Mouse (Mus musculus): ENCODE measurements around the gene Aste1.
A peak's percentile ranks its signal among the peaks of the same experiment; 100 is the strongest.

Aste1 gene

DNA sequence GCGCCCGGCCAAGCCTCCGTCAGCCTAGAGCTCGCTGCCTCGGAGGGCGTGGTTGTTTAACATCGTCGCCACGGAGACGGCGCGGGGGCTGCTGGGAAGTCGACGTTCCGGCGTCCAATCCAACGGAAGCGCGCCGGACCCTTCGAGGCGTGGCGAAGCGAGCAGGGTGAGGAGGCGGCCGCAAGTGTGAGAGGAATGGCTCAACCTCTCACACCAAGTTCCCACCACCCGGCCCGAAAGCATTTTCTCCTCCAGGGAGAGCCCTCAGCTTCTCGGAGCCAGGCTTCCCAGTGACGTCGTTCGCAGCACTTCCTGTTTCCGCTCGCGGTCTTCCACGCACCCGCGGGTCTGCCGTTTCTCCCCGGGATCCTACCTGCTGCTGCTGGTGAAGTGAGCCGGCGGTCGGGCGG, at the start of gene Aste1, which contains the start of gene Nek11:
Gene Aste1 (plus strand): TSS at position 175 of the 410 bp plus-strand sequence.
Gene Nek11 (minus strand): TSS at position 307 of the 410 bp plus-strand sequence.
- DNase-seq (ENCODE audit: low spot score) = peak; percentile 88

DNA sequence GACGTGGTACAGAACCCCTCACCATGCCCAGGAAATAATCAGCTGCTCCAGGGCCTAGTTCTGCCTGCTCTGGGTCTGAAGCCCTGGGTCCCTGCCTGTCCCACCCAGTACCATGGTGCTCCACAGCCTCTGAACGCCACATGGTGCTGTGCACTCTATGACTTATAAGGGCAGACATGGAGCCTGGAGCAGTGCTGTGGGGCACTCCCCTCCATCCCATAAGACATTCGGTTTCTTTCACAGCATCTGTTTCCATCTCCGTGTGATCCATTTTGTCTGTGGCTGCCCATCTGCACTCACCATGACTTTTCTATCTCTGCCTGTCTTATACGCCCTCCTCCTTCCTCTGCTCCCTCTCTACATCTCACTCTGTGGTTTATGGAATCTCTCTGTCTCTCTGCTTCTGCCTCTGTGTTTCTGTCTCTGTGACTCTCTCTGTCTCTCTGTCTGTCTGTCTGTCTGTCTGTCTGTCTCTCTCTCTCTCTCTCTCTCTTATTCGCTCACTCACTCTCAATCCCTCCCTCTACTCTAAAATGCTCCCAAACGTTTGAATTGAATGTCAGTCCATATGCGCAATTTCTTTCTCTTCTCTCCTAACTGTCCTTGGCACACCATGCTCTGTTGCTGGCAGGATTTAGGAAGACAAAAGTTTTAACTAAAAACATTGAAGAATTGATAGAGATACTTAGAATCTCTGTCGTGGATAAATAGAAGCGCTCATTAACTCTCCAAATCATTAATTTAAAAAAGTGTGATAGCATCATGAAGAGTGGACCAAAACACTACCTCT, 46.8 kb upstream of the Aste1 start:
- DNase-seq (ENCODE audit: low spot score) = no peak

DNA sequence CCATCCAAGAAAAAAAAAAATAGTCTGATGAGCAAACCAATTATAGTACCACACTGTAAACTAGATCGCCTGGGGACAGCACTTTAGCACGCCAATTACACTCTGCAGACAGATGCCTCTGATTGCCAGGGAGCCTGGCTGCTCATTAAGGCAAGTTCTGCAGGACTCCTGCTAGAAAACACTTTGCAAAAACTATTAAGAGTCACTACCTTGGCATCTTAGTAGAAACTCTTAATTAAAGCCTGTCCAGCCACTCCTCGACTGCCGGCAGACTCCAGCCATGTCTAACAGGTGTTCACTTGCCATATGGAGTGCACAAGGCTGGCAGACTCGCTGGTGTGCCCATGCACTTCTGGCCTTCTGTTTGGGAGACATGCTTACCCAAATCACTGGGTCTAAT, 46.2 kb upstream of the Aste1 start:
- no peak for DNase-seq (ENCODE audit: low spot score)

DNA sequence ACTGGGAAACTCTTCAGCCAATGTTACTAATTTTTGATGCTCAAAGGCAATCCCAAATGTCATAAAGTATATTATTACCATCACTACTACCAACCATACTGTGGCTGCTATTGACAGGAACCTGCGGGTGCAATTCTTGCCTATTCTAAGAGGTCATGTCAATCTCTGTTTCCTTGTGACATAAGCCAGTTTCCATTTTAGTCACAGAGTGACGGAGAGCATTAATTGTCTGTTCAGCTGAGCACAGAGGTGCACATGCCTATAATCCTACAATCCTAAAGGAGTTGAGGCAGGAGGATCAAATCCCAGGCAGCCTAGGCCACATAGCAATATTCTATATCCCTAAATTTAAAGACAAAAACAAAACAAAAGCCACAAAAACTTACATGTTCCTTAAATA, 33.0 kb upstream of the Aste1 start:
- no peak for DNase-seq (ENCODE audit: low spot score)

DNA sequence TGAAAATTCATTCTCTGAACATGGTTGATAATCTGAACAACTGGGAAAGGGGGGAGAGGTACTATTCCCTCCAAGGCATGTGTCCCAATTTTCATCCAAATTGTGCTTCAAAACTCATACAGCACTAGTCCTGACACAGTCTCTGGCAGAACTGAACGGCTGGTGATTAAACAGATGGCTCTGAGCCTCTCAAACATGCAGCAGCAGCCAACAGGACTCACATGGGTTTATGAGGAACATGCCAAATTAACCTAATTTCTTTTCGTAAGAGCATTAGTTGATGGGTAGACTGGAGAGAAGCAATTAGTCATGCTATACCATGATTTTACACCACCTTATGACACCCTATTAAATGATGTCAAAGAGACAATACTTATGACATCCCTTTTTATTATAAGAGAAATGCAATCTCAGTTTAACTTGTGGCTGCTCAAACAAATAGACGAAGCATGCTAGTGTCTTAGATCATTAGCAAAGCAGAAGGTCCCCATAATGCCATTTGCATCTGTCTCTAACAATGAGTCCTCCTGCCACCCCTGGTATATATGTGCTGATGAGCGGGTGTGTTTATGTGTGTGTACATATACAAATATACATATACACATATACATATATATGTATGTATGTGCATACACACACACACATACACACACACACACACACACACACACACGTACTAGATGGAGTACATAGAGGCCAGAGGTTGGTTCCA, 31.5 kb upstream of the Aste1 start:
- no peak for DNase-seq (ENCODE audit: low spot score)

DNA sequence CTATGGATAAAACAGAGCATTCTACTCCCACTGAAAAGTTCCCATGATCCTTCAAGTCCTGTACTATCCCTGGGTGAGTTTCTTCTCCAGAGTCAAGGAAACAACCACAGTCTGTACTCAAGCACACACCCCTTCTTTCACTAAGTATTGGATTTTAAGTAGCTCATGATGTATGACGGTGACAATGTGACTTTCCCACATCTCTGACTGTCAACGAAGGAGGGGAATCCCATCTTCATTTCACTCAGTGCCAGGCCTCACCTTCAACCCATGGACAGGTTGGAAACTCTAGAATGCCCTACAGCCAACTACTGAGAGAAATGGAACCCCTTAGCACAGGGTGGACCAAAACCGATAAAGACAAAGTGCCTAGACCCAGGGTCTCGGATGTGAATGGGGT, 29.0 kb upstream of the Aste1 start:
- no peak for DNase-seq (ENCODE audit: low spot score)

DNA sequence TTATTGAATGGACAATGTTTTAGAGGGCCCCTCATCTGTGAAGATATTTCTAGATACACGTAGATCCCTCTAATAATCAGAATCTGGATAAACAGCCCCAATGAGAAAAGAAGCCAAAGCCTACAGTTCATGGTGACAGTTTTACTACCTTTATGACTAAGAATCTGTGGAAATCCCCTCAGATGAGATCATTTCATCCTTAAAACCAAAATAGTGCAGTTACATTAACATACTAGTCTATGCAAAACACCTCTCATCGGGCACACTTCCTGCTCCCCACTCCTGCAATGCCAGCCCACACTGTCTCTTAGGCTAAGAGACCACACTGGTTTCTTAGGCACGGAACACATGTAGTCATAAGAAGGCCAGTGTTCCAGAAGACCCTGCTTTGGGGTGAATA, 26.6 kb upstream of the Aste1 start:
- no peak for DNase-seq (ENCODE audit: low spot score)

DNA sequence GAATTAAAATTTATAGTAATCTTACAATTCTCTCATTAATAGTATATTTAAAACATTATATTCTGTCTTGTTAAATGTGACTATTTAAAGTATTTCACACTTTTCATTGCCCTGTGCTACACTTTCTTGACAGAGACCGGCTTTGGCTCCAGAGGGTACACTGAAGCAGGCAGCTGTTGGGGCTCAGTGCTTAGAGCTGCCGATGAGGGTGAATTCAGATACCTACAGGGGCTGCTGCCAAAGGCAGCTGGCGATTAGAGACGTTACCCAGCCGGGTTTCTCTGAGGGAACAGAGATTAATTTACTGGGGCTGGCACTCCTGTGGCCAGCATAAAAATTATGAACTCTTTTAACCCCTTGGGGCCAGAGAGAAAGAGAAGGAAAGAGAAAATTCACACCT, 20.8 kb upstream of the Aste1 start:
- no peak for DNase-seq (ENCODE audit: low spot score)

DNA sequence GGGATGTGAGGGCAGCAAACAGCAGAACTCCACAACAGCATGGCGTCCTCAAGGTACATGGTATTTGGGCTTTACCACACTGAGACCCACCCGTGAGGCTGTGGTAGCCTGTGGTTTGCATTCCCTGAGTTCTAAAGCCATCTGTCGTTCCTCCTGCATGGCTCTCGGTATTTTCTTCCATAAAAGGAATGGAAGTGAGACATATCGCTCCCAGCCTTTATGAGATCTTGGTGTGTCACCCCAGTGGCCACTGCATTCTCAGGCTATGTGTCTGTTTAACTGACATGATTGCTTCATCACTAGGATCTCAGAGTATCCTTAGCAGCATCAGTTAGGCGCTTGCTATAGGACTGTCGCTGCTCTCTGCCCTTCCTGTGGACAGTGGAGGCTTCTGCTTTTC, 18.8 kb upstream of the Aste1 start:
- no peak for DNase-seq (ENCODE audit: low spot score)

DNA sequence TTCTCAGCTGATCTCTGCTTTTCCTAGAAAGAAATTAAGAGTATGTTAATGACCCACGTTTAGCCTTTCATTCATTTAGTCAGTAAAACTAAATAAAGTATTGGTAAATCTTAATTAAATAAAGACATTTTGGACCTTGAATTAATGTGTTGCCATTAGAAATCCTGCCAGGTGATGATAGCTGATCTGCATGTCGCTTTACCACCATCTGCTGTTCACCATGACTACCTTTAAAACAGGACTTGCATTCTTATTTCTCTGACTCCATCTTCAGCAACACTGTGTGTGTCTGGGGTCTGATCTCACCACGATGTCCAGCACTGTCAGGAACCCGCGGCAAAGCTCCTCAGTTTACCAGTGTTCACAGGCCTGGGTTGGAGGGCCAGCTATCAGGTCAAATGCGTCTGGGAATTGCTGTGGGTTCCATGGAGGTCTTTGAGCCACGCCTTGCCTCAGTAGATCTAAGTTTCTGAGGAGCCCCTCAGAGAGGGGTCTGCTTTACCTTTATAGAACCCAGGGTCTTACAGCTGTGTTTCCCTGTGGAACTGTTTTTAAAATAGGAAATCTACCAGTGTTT, 18.1 kb upstream of the Aste1 start:
- no peak for DNase-seq (ENCODE audit: low spot score)

DNA sequence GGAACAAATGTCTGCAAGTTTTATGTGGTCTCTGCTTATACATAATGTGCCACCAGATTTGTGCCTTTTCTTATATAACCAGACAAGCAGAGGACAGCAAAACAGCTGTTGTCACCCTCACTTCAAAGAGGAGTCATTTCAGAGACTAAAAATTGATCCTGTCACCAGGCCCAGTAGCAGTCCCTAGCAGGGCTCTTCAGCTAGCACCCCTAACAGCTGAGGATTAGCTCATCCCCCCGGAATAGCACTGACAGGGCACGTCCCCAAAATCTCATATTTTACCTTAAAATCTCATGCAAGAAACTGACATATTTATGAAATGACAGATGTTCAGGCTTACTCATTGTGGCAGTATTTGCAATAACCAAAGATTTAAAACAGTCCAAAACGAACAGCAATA, 17.6 kb upstream of the Aste1 start:
- no peak for DNase-seq (ENCODE audit: low spot score)

DNA sequence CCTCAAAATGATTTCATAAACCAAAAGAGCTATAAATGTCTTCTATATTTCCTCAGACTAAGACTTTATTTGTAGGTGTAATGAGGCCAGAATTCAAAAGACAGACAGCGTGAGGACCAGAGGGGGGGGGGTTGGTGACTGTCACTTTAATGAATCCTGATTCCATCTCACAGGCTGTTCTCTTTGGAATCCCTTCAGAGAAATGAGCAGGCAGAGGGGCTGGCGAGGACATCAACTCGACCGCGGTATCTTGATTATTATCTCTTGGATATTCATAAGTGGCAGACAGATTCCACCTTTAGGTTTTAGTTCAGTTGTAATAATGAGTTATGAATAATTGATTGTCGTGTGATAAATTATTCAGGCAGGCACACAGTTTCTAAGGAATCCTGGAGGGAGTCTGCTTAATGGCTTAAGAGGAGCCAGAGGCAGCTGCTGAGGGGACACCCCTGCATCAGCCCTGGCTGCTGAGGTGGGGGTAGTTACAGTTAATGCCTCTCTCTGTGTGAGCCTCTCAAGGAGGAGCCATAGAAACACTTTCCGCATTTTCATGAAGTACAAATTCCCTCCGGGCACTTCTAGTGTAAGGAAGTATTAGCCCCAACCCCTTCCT, 15.6 kb upstream of the Aste1 start:
- DNase-seq (ENCODE audit: low spot score) = no peak

DNA sequence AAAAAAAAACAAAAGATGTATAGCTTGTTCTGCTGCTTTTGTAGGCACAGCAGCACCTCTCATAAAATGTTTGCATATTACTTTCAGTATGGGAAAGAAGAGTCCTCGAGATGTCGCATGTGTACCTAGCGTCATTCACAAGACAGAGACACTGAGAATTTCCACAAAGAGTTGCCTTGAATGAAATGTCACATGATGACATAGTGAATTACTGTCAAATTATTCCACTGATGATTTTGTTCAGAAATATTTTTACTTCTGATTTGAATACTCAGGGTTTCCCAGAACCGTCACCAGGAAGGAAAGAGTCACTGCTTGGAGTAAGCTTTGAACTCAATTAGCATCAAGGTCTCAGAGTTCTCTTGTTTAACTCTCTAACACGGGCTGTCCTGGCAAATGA, 7.8 kb upstream of the Aste1 start:
- no peak for DNase-seq (ENCODE audit: low spot score)

DNA sequence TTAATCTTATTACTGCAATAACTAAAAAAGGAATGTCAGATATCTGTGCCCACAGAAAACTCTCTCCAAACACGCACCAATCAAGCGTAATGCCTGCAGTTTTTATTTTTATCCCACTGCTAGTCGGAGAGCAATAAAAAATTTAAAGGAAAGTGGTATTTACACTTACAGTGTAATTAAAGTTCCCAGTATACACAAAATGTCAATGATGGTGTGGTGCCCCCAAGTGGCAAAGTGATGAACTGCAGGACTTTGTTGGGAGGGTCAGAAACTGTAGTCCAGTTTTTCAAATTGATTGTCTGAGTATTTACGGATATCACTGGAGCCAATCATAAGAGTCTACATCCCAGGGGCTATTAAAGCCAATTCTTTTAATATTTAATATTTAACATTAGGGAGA, 5.9 kb upstream of the Aste1 start:
- no peak for DNase-seq (ENCODE audit: low spot score)

DNA sequence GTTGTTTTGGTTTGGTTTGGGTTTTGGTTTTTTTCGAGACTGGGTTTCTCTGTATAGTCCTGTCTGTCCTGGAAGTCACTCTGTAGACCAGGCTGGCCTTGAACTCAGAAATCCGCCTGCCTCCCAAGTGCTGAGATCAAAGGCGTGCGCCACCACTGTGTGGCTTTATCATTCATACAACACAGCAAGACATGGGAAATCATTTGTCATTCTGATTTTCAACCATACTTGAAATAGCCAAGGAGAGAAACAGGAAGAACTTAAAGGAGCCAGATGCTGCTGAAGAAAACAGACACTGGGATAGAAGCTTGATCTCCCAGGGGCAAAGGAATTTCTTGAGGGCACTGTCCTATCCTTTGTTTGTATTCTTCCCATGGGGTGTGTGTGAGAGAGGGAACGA, 4.6 kb upstream of the Aste1 start:
- DNase-seq (ENCODE audit: low spot score) = no peak

DNA sequence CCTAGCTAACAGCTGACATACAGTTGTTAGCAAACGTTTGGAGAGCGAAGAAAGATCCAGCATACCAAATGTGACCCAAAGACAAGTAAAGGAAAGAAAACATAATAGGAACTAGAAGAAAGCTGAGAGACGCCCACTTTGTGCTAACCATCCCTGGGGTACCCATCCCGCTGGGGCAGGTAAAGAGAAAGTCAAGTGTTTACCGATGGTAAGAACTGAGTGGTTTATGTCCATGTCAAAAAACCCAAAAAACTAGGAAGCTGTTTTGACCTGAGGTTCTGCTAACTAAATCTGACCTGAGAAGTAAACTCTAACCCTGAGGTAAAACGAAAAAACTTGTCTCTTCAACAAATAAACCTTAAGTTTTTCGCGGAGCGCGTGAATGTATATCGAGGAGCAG, 472 bp upstream of the Aste1 start:
- no peak for DNase-seq (ENCODE audit: low spot score)

DNA sequence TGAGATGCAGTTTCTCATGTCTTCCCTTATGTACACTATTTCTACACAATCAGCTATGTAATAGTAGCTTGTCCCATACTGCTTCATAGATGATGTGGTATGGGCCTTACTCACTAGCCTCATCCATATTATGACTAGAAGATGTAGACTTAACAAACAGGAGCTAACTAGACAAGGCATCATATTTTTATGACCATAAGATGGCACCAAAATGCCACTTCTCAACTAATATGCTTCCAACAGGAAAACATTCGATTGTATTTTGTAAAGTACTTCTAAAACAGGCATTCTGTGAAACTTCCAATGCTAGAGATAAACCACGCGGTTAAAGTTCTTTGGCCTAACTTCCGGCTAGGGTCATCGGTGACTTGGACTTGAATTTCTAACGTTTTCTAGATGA, 13.4 kb downstream of the Aste1 start:
- DNase-seq (ENCODE audit: low spot score) = no peak

DNA sequence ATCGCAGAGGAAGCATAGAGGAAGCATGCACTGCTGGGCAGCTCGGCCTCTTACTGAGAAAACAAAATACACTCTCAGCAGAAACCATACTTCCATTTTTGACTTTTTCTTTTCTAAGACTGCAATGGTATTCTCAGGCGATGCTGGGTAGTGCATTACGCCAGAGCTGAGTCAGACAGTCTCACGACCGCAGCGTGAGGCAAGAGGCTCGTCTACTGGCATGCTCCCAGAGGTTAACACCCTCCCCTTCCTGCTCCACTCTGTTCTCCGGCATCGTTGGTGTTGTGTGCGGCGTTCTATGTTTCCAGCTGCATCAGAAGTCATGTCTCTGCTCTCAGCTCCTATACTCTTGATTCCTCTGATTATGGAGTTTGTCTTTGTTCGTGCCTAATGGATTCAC, 63.8 kb downstream of the Aste1 start:
- DNase-seq (ENCODE audit: low spot score) = no peak

DNA sequence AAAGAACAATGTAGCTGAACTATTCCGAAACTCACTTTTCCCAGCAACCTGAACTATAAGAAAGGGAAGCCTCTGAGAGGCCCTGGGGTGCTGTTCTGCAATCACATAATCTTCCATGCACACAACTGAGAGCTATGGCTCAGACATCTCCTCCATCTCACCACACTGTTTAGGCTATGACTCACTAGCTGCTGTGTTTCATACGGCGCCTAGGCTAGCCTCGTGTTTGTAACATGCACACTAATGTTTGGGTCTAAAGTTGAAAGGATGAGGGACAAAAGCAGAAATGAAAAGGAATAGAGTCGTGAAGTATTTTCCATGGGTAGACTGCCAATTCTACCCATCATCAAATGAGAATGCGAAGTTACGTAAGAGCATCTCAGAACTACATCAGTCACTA, 66.3 kb downstream of the Aste1 start:
- no peak for DNase-seq (ENCODE audit: low spot score)

Measured in ovary, adult 18-20 months (tissue).